Mouse (Mus musculus) bone marrow, adult 2 months (tissue): Measurements from ENCODE around the gene Srxn1.

Experiments used
- CTCF ChIP-seq: fragments of 200-500 bp; IDR thresholded peaks from 2 replicates; pipeline ENCODE4 v1.5.1; 2011; ENCODE audit warnings: low read length, control low read depth; ENCODE audit not compliant: control insufficient read depth, insufficient read depth
- POLR2A ChIP-seq: fragments of 200-500 bp; IDR thresholded peaks from 2 replicates; pipeline ENCODE4 v1.6.1; 2011; ENCODE audit warnings: low read depth, mild to moderate bottlenecking, control low read depth, low read length, borderline replicate concordance; ENCODE audit not compliant: control insufficient read depth

DNA sequence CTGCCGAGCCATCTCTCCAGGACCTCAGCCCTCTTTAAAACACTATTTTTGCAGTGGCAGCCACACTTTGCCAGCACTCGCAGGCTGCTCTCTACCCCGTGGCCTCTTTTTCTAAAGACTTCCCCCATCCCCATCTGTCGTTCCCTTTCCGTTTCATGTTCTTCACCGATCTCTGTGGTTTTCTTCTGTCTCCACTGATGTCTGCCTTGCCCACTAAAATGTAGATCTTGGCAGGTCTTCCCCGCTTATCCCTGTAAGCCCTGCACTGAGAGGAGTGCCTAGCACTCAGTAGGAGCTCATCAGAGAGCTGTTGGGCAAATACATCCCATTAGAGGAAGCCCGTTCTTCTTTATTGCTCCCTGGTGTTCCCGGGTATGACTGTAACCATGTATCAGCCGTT, 7.7 kb downstream of the Srxn1 start:
- TF ChIP-seq POLR2A (no peak), CTCF (no peak)
